Mouse (Mus musculus): ENCODE data around the gene Cep162.
A peak's percentile ranks its signal among the peaks of the same experiment; 100 is the strongest.

The Cep162 gene

DNA sequence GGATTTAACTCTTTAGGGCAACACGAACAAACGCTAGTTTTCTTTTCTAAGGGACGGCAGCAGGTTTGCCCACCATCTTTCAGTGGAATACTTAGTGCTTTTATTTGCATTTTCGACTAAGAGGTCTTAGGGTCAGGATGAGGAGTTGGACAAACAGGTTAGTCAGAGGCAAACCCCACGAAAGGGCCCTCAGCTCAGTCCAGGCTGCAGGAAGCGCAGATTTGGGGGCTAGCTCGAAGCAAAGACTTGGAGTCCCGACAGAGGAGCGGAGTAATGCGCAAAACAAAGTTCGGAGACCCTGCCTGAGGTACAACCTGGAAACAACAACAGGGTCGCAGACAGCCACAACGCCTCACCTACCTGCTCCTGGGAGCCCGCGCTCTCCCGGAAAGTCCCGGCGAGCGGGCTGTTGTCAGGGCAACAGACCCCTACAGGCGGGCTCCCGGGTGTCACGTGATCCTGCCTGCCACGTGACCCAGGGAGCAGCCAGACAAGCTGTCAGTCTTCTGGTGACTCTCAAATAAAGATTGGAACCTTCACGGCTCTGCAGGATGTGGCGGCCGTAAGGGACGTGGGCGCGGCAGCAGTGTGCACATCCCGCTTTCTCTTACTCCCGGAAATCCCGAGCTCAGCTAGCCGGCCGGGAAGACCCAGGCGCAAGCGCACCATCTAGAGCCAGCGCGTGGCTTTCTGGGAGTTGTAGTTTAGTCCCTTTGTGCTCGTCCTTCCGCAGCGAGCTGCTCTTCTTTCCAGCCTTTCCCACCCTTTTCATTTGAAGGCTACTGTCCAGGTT lies at the start of gene Cep162:
Gene Cep162 (minus strand): TSS at position 634 of the 793 bp plus-strand sequence.
- peaks cover 13% of the 10 kb centered on the region for H3K9me3 ChIP-seq (ENCODE audit: low read length)
- H3K27me3 ChIP-seq (ENCODE audit: insufficient read depth, low read length): no peaks in the 10 kb centered on the region
- TF ChIP-seq POU5F1 (IDR thresholded peaks at IDR 0.05; ENCODE audit: borderline replicate concordance, low read length): no peak
- no peak for TF ChIP-seq CTCF (conservative IDR thresholded peaks at IDR 0.05; ENCODE audit: low read length)
- TF ChIP-seq NANOG (IDR thresholded peaks at IDR 0.05; ENCODE audit: borderline replicate concordance, low read length): no peak
- 0 out of 2 replicates have a peak, but pooled peaks cover 3% of the 10 kb centered on the region for H3K4me1 ChIP-seq (replicated peaks; ENCODE audit: low read depth, low read length)
- H3K36me3 ChIP-seq (ENCODE audit: insufficient read depth, low read length): no peaks in the 10 kb centered on the region
- H3K4me3 ChIP-seq (replicated peaks; ENCODE audit: low read length): peak within 1 kb of the TSS; percentile 90

DNA sequence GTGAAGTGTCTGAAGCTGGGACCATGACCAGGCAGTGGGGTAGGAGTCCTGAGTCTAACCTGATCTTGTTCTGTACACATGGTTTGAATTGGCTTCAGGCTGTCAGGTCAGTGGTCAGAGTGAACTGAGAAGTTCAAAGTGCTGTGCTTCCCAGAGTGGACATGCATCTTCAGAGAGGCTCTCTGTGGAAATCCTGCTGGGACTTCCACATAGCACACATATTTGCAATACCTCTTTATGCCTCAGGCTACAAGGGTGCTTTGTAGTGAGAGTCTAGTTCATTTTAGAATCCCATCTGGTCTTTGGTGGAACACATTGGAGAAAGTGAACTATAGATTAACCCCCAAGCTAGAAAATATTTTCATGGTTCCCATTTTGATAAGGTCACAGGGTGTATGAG lies 47.9 kb upstream of the Cep162 start:
- TF ChIP-seq NANOG (IDR thresholded peaks at IDR 0.05; ENCODE audit: borderline replicate concordance, low read length) (no peak), POU5F1 (IDR thresholded peaks at IDR 0.05; ENCODE audit: borderline replicate concordance, low read length) (no peak), CTCF (conservative IDR thresholded peaks at IDR 0.05; ENCODE audit: low read length) (no peak)
- Histone ChIP-seq H3K9me3 (ENCODE audit: low read length) (no peaks in the 10 kb centered on the region), H3K4me3 (replicated peaks; ENCODE audit: low read length) (no peak overlapping the region), H3K27me3 (ENCODE audit: insufficient read depth, low read length) (no peaks in the 10 kb centered on the region), H3K36me3 (ENCODE audit: insufficient read depth, low read length) (no peaks in the 10 kb centered on the region), H3K4me1 (replicated peaks; ENCODE audit: low read depth, low read length) (no peaks in the 10 kb centered on the region)

DNA sequence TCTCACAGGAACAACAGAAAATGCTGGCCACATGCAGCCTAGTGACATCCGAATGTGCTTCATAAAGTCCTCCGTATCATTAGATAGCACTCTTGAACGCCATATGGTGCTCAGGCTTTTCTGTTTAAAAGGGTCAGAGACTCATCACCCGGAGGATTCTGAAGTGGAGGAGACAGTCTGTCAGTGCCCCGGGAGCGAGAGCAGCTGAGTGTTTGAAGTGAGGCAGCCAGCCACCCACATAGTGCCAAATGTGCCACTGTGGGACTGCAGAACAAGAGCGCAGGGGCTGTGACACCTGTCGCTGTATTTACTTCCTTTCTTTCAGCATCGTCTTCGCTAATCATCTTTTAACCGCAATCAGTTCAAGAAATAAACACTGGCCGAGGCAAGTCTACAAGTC lies 43.6 kb upstream of the Cep162 start:
- Histone ChIP-seq H3K9me3 (ENCODE audit: low read length) (no peaks in the 10 kb centered on the region), H3K36me3 (ENCODE audit: insufficient read depth, low read length) (no peaks in the 10 kb centered on the region), H3K4me3 (replicated peaks; ENCODE audit: low read length) (no peak overlapping the region), H3K27me3 (ENCODE audit: insufficient read depth, low read length) (no peaks in the 10 kb centered on the region), H3K4me1 (replicated peaks; ENCODE audit: low read depth, low read length) (no peaks in the 10 kb centered on the region)
- TF ChIP-seq CTCF (conservative IDR thresholded peaks at IDR 0.05; ENCODE audit: low read length): no peak
- no peak for TF ChIP-seq POU5F1 (IDR thresholded peaks at IDR 0.05; ENCODE audit: borderline replicate concordance, low read length)
- TF ChIP-seq NANOG (IDR thresholded peaks at IDR 0.05; ENCODE audit: borderline replicate concordance, low read length): no peak

DNA sequence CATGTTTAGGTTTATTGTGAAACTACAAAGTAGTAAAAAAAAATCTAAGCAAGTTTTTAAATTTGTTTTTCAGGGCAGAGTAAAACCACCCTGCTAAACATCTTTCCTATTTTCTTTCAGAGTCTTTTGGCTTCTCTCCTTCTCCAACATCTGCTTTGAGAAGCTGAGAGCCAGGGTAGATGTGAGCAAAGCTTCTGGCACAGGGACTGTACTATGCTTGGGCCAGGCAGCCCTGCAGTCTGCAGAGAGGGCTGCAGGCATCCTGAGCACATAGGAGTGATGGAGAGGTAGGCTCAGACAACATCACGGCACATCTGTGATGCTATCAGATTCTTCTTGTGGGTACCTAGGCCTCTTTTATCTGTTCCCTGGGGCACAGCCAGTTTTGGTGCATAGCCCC lies 42.2 kb upstream of the Cep162 start:
- TF ChIP-seq NANOG (IDR thresholded peaks at IDR 0.05; ENCODE audit: borderline replicate concordance, low read length) (no peak), POU5F1 (IDR thresholded peaks at IDR 0.05; ENCODE audit: borderline replicate concordance, low read length) (no peak), CTCF (conservative IDR thresholded peaks at IDR 0.05; ENCODE audit: low read length) (no peak)
- Histone ChIP-seq H3K27me3 (ENCODE audit: insufficient read depth, low read length) (no peaks in the 10 kb centered on the region), H3K9me3 (ENCODE audit: low read length) (no peaks in the 10 kb centered on the region), H3K4me1 (replicated peaks; ENCODE audit: low read depth, low read length) (no peaks in the 10 kb centered on the region), H3K4me3 (replicated peaks; ENCODE audit: low read length) (no peak overlapping the region), H3K36me3 (ENCODE audit: insufficient read depth, low read length) (no peaks in the 10 kb centered on the region)

DNA sequence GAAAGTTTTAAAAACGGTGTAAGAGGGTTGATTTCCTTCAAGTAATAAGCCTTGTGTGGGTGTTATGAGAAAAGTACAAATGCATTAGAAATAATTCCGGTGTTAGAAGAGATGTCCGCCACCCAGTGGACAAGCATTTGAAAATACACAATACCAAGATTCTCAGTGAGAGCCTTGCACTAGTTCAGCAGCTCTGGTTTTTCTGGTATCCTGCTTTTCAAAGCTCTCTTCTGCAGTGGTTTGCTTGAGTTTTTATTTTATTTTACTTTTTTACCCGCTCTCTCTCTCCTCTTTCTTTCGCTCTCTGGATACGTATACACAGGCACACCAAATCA lies 327 bp upstream of the Cep162 start:
- TF ChIP-seq NANOG (IDR thresholded peaks at IDR 0.05; ENCODE audit: borderline replicate concordance, low read length): no peak
- peak; percentile 19; the same call in 1 of the 2 replicates for TF ChIP-seq CTCF (conservative IDR thresholded peaks at IDR 0.05; ENCODE audit: low read length)
- TF ChIP-seq POU5F1 (IDR thresholded peaks at IDR 0.05; ENCODE audit: borderline replicate concordance, low read length): no peak
- H3K4me1 ChIP-seq (replicated peaks; ENCODE audit: low read depth, low read length): 0 out of 2 replicates have a peak, but pooled peaks cover 3% of the 10 kb centered on the region
- peaks cover 13% of the 10 kb centered on the region for H3K9me3 ChIP-seq (ENCODE audit: low read length)
- no peaks in the 10 kb centered on the region for H3K36me3 ChIP-seq (ENCODE audit: insufficient read depth, low read length)
- H3K4me3 ChIP-seq (replicated peaks; ENCODE audit: low read length): peak overlapping the region; percentile 90
- H3K27me3 ChIP-seq (ENCODE audit: insufficient read depth, low read length): no peaks in the 10 kb centered on the region

DNA sequence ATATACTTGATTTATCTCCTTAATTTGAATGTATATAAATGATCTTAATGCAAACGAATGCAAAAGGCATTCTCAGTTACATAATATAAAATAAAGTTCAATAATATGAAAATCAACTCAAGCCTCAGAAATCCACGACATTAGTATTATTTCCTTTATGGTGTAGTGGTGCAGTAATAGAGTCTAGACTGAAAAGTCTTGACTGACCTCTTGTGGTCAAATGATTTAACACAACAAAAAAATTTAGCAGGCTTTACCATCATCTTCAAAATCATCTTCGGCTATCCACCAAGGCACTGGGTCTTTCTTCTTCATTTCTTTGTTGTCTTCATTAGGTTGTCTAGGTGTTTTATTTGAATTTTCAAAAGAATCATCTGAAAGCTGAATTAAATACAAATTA lies 7.2 kb downstream of the Cep162 start:
- Histone ChIP-seq H3K36me3 (ENCODE audit: insufficient read depth, low read length) (peaks cover 38% of the 10 kb centered on the region), H3K4me3 (replicated peaks; ENCODE audit: low read length) (no peak overlapping the region), H3K9me3 (ENCODE audit: low read length) (no peaks in the 10 kb centered on the region), H3K27me3 (ENCODE audit: insufficient read depth, low read length) (no peaks in the 10 kb centered on the region), H3K4me1 (replicated peaks; ENCODE audit: low read depth, low read length) (peaks cover 8% of the 10 kb centered on the region; the same call in 1 of the 2 replicates)
- TF ChIP-seq NANOG (IDR thresholded peaks at IDR 0.05; ENCODE audit: borderline replicate concordance, low read length) (no peak), CTCF (conservative IDR thresholded peaks at IDR 0.05; ENCODE audit: low read length) (peak; percentile 28), POU5F1 (IDR thresholded peaks at IDR 0.05; ENCODE audit: borderline replicate concordance, low read length) (no peak)

DNA sequence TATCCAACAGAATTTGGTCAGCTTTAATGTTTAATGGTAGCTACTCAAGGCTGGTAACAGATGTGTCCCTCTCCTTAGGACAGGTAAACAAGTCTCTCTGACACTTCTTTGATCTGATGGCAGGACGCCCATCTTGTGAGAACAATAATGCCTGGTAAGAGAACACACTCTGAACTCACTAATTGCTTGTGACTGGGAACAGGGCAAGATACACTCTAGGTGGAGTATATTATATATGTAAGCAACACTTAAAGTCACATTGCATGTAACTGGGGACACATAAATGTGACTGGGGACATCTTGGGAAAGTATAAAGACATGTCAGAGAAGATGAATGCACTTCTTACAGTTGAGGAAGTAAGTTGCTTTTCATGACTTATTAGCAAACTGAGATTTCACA lies 7.7 kb downstream of the Cep162 start:
- TF ChIP-seq POU5F1 (IDR thresholded peaks at IDR 0.05; ENCODE audit: borderline replicate concordance, low read length): no peak
- TF ChIP-seq CTCF (conservative IDR thresholded peaks at IDR 0.05; ENCODE audit: low read length): no peak
- TF ChIP-seq NANOG (IDR thresholded peaks at IDR 0.05; ENCODE audit: borderline replicate concordance, low read length): no peak
- H3K9me3 ChIP-seq (ENCODE audit: low read length): no peaks in the 10 kb centered on the region
- H3K4me3 ChIP-seq (replicated peaks; ENCODE audit: low read length): no peak overlapping the region
- peaks cover 8% of the 10 kb centered on the region; the same call in 1 of the 2 replicates for H3K4me1 ChIP-seq (replicated peaks; ENCODE audit: low read depth, low read length)
- H3K36me3 ChIP-seq (ENCODE audit: insufficient read depth, low read length): peaks cover 40% of the 10 kb centered on the region
- H3K27me3 ChIP-seq (ENCODE audit: insufficient read depth, low read length): no peaks in the 10 kb centered on the region

DNA sequence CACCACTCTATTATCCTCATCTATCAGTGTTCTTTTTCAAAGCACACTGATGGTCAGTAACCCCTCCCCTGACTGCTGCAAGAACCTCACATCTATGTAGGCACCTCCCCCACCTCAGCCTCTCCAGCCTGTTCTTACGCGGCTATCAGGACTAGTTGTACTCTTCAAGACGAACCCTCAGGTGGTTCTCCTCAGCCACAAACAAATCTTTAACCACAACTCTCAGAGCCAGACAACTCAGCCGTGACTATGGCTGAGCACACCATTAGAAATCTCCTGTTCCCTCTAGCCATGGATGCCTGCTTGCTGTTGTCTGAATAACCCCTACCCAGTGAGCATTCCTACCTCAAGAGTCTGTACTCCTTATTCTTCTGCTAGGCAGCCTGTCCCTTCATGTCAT lies 42.1 kb downstream of the Cep162 start:
- peaks cover 7% of the 10 kb centered on the region; the same call in 1 of the 2 replicates for H3K9me3 ChIP-seq (ENCODE audit: low read length)
- peaks cover 38% of the 10 kb centered on the region for H3K36me3 ChIP-seq (ENCODE audit: insufficient read depth, low read length)
- no peak overlapping the region for H3K4me3 ChIP-seq (replicated peaks; ENCODE audit: low read length)
- TF ChIP-seq NANOG (IDR thresholded peaks at IDR 0.05; ENCODE audit: borderline replicate concordance, low read length) (no peak), CTCF (conservative IDR thresholded peaks at IDR 0.05; ENCODE audit: low read length) (no peak), POU5F1 (IDR thresholded peaks at IDR 0.05; ENCODE audit: borderline replicate concordance, low read length) (no peak)
- H3K4me1 ChIP-seq (replicated peaks; ENCODE audit: low read depth, low read length): no peaks in the 10 kb centered on the region
- H3K27me3 ChIP-seq (ENCODE audit: insufficient read depth, low read length): no peaks in the 10 kb centered on the region

All from E14TG2a.4 (cell line).